Mouse (Mus musculus) central nervous system, embryonic 18 days (tissue): Measurements from ENCODE around the gene Fastk. TPM values are rescaled to one million over a fixed set of nuclear protein-coding genes. Genes with fewer than 3 reads are reported as not detected.

Experiments
- polyA plus RNA-seq: library from polyadenylated mRNA; depleted of rRNA; stranded (reverse); fragments of >200 nt; gene quantifications from 2 replicates; pipeline ENCODE4 v1.2.3, GENCODE M21; 2012; rRNA removed

Fastk gene
- polyA plus RNA-seq = 150 and 160 TPM in 2 replicates

DNA sequence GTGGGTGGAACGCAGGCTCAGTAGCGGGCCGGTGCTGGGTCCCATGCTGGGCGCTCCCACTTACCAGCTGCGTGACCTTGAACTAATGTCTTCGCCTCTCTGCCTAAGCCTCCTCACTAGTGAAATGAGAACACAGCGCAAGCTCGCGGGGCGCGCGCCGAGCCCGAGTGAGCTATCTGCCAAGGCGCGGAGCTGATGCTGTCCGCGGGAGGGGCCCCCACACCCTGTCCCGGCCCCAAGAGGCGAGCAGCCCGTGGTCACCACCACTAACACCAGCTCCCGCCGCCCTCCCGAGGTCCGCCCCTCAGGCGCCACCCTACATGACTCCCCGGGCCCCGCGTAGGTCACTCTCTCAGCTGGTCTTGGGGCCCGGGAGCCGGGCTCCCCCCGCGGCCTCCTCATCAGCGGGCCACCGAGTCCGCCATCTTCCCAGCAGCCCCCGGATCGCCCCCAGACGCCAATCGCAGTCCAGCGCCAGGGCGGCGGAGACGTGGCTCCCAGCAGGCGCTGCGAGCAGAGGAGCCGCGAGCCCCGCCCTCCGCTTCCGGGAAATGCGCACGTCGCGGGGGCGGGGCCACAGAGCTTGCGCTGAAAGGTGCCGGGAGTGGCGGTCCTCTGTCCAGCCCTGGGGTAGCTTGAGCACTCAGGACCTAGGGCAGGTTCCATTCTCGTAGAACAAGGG is at the start of gene Fastk:
Gene Fastk, minus strand, starts transcription at position 542 of the 682 bp plus-strand sequence.

GRCm38 (mm10) chr5:24452030-24452690 is 7.1 kb upstream of the Fastk start, which contains the start of gene Agap3:
Agap3 (plus strand) TSS chr5:24452177.

GRCm38 (mm10) chr5:24447624-24448298 is 2.7 kb upstream of the Fastk start, which contains the start of gene Tmub1:
Tmub1 (minus strand) TSS chr5:24447854.

GRCm38 (mm10) chr5:24423129-24424003 is 21.7 kb downstream of the Fastk start, which contains the start of the genes Cdk5 and Slc4a2:
Cdk5 (minus strand) TSS chr5:24423530.
Slc4a2 (plus strand) TSS chr5:24423837.

DNA sequence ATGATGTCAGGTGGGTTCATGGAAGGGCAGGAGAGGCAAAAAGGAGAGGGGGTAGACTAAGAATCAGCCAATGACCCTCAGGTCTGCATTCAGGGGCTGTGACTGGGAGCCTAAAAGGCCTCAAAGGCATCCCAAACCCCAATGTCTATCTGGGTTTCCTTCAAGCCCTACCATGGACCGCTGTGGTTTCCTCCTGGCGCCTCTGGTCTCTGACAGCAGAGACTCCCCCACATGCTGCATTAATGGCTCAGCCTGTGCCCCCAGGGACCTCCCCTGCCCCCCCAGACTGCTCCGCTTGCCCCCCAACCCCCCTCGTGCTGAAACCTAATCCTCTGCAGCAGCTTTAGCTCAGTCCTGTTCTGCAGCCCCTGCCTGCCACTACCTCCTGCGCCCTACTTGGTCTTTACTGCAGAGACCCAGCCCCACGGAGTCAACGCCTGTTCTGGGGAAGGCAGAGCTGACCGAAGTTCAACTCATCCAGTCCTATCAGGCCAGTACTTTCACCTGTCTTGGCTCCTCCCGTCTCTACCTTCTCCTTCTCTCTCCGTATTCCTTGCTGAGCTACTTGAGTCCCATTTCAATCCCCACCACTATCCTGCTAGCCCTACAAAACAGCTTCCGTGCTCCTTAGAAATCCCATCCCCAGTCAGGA is 31.9 kb downstream of the Fastk start, which contains the start of gene Asic3:
Gene Asic3, plus strand, starts transcription at position 351 of the 652 bp plus-strand sequence.

DNA sequence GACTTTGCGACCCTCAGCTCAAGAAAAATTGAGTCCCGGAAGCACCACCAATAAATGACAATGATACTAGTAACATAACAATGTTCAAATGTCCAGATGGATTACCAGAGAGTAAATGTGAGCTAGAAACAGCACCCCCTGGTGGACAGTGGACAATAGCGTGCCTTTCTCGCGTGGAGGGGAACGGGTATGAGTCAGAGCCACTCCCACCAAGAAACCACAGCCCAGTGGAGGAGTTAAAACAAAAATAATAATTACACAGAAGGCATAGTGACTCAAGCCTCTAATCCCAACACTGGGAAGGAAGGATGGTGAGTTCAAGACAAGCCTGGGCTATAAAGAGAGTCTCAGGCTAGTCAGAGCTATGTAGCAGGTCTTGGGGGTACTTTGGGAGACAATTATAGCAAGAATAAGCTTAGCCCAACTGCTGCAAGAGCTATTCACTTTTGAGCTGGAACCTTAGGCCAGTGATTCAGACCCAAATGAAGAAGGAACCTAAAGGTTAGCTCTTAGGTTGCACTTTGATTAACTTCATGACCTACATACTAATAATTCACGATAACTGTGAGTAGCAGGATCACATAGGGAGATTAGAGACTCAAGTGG is 51.6 kb downstream of the Fastk start, which contains the start of gene Abcb8:
Gene Abcb8, plus strand, starts transcription at position 272 of the 606 bp plus-strand sequence.

GRCm38 (mm10) chr5:24391864-24392263 is 53.2 kb downstream of the Fastk start, which contains the start of gene Atg9b:
Atg9b (minus strand) TSS chr5:24392143.

Other genes with a start within 250 kb of the Fastk start
- gene Kcnh2, start 93.7 kb downstream of the Fastk start, polyA plus RNA-seq = 33.9 and 38.3 TPM in 2 replicates
- 8.1 and 8.6 TPM in 2 replicates for gene Nos3, start 80.5 kb downstream of the Fastk start, polyA plus RNA-seq
- gene Atg9b, start 53.1 kb downstream of the Fastk start, polyA plus RNA-seq = 6.8 and 10.2 TPM in 2 replicates
- 47.3 and 50.7 TPM in 2 replicates for gene Abcb8, start 51.6 kb downstream of the Fastk start, polyA plus RNA-seq
- 0.36 and 3.7 TPM in 2 replicates for gene Asic3, start 31.9 kb downstream of the Fastk start, polyA plus RNA-seq
- gene Cdk5, start 21.8 kb downstream of the Fastk start, polyA plus RNA-seq = 207 and 219 TPM in 2 replicates
- 27.1 and 29.2 TPM in 2 replicates for gene Slc4a2, start 21.4 kb downstream of the Fastk start, polyA plus RNA-seq
- gene Tmub1, start 2.6 kb upstream of the Fastk start, polyA plus RNA-seq = 56.9 and 61.0 TPM in 2 replicates
- gene Agap3, start 6.9 kb upstream of the Fastk start, polyA plus RNA-seq = 168 and 197 TPM in 2 replicates
- 0.96 and 2.0 TPM in 2 replicates for gene Gbx1, start 81.9 kb upstream of the Fastk start, polyA plus RNA-seq
- gene Asb10, start 95.7 kb upstream of the Fastk start, polyA plus RNA-seq = 0.16 and 0.27 TPM in 2 replicates
- 0.21 and 0.35 TPM in 2 replicates for gene 4931409K22Rik, start 111.5 kb upstream of the Fastk start, polyA plus RNA-seq
- 62.6 and 63.3 TPM in 2 replicates for gene Abcf2, start 132.2 kb upstream of the Fastk start, polyA plus RNA-seq
- gene Chpf2, start 141.5 kb upstream of the Fastk start, polyA plus RNA-seq = 21.5 and 22.6 TPM in 2 replicates
- 235 and 240 TPM in 2 replicates for gene Smarcd3, start 179.1 kb upstream of the Fastk start, polyA plus RNA-seq
- 66.7 and 72.6 TPM in 2 replicates for gene Nub1, start 240.2 kb upstream of the Fastk start, polyA plus RNA-seq